8 mouse cellular contexts compared by ENCODE assay signal in the genomic region with DNA sequence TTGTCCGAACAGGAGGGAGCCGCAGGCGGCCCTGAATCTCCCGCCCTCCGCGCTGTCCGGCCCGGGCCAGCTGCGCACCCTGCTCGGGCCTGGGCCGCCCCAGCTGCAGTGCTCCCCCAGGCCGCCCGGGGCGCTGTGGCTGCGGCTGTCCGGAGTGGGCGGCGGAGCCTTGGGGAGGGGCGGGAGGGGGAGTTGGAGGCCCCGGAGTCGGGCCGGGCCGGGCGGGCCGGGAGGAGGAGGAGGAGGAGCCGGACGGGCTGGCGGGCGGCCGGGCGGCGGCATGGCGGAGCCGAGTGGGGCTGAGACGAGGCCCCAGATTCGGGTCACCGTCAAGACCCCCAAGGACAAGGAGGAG. TPM values are rescaled to one million over a fixed set of nuclear protein-coding genes. Genes with fewer than 3 reads are reported as not detected.
DNase-seq lines count a peak whose midpoint lies in the region; ATAC-seq and TF ChIP-seq lines count a peak whose summit lies in the region.

A gene (plus strand): TSS at position 234 of the 355 bp plus-strand sequence.

- H3K4me3 ChIP-seq in C2C12 (ENCODE audit: insufficient read depth, poor library complexity, severe bottlenecking) = peak within 1 kb of the TSS; percentile 76
- peak within 1 kb of the TSS; percentile 96 for H3K4me3 ChIP-seq in bone marrow macrophage, adult 2 months (ENCODE audit: insufficient read depth, low read length)
- H3K4me3 ChIP-seq in forebrain, embryonic 10.5 days = peak within 1 kb of the TSS; percentile 70
- peak within 1 kb of the TSS; percentile 95 to 96 for H3K4me3 ChIP-seq in heart, embryonic 14.5 days (ENCODE audit: control insufficient read depth in 1 of 2, insufficient read depth in 1 of 2, low read depth in 1 of 2, low read length in 2 of 2)
- H3K4me3 ChIP-seq in liver, embryonic 13.5 days (replicated peaks) = peak within 1 kb of the TSS; percentile 83
- peak within 1 kb of the TSS; percentile 92 for H3K4me3 ChIP-seq in stomach, embryonic 14.5 days (ENCODE audit: low read depth, low read length)

- H3K9me3 ChIP-seq in forebrain, embryonic 10.5 days = no peaks in the 10 kb centered on the region
- H3K9me3 ChIP-seq in heart, embryonic 14.5 days (ENCODE audit: control insufficient read depth, low read length) = no peaks in the 10 kb centered on the region
- no peaks in the 10 kb centered on the region for H3K9me3 ChIP-seq in liver, embryonic 13.5 days (replicated peaks)
- no peaks in the 10 kb centered on the region for H3K9me3 ChIP-seq in stomach, embryonic 14.5 days (ENCODE audit: control insufficient read depth, low read depth, low read length)

- TF ChIP-seq POLR2A in bone marrow macrophage, adult 2 months (IDR thresholded peaks at IDR 0.05; ENCODE audit: borderline replicate concordance, low read depth, low read length) = no peak; the same call in 1 of the 2 replicates

- H3K27me3 ChIP-seq in C2C12 (ENCODE audit: control insufficient read depth, insufficient read depth, insufficient read length) = no peaks in the 10 kb centered on the region
- H3K27me3 ChIP-seq in forebrain, embryonic 10.5 days (ENCODE audit: poor library complexity, severe bottlenecking) = no peaks in the 10 kb centered on the region
- no peaks in the 10 kb centered on the region for H3K27me3 ChIP-seq in heart, embryonic 14.5 days (ENCODE audit: control insufficient read depth, insufficient read depth, low read length)
- H3K27me3 ChIP-seq in liver, embryonic 13.5 days = no peaks in the 10 kb centered on the region
- no peaks in the 10 kb centered on the region for H3K27me3 ChIP-seq in stomach, embryonic 14.5 days (ENCODE audit: control insufficient read depth, insufficient read depth, low read length)

- peak; percentile 88 for ATAC-seq in heart, embryonic 14.5 days (ENCODE audit: insufficient number of reproducible peaks, insufficient read depth, low FRiP score, low read depth)
- ATAC-seq in liver, embryonic 13.5 days (ENCODE audit: low read depth) = peak; percentile 79
- peak; percentile 88 for ATAC-seq in stomach, embryonic 14.5 days (ENCODE audit: insufficient number of reproducible peaks, insufficient read depth, low FRiP score, low read depth)

- peaks cover 14% of the 10 kb centered on the region for H3K4me1 ChIP-seq in bone marrow macrophage, adult 2 months (ENCODE audit: control insufficient read depth, insufficient read depth, low read length)
- H3K4me1 ChIP-seq in forebrain, embryonic 10.5 days = peaks cover 46% of the 10 kb centered on the region
- peaks cover 4 to 20% of the 10 kb centered on the region in 2 experiments for H3K4me1 ChIP-seq in heart, embryonic 14.5 days (ENCODE audit: control insufficient read depth in 2 of 2, insufficient read depth in 2 of 2, low read length in 2 of 2)
- H3K4me1 ChIP-seq in liver, embryonic 13.5 days (replicated peaks) = peaks cover 49% of the 10 kb centered on the region
- peaks cover 21% of the 10 kb centered on the region for H3K4me1 ChIP-seq in stomach, embryonic 14.5 days (ENCODE audit: control insufficient read depth, insufficient read depth, low read length)

- peaks cover 62% of the 10 kb centered on the region for H3K79me2 ChIP-seq in C2C12 (ENCODE audit: control insufficient read depth, insufficient read depth)

- H3K4me2 ChIP-seq in heart, embryonic 14.5 days (ENCODE audit: low read length) = peak within 1 kb of the TSS; percentile 86
- H3K4me2 ChIP-seq in liver, embryonic 13.5 days = peak within 1 kb of the TSS; percentile 96
- H3K4me2 ChIP-seq in stomach, embryonic 14.5 days (replicated peaks; ENCODE audit: low read depth, low read length) = peak within 1 kb of the TSS; percentile 78

- H3K27ac ChIP-seq in bone marrow macrophage, adult 2 months (ENCODE audit: insufficient read depth, low read depth, low read length) = peak within 1 kb of the TSS; percentile 91
- peak within 1 kb of the TSS; percentile 97 for H3K27ac ChIP-seq in forebrain, embryonic 10.5 days
- peak within 1 kb of the TSS; percentile 99 for H3K27ac ChIP-seq in heart, embryonic 14.5 days (replicated peaks in 1 of 2; ENCODE audit: control insufficient read depth in 1 of 2, insufficient read depth in 1 of 2, low read depth in 2 of 2, low read length in 2 of 2)
- peak within 1 kb of the TSS; percentile 93 for H3K27ac ChIP-seq in liver, embryonic 13.5 days
- H3K27ac ChIP-seq in stomach, embryonic 14.5 days (ENCODE audit: low read length) = peak within 1 kb of the TSS; percentile 99

- H3K9ac ChIP-seq in heart, embryonic 14.5 days (ENCODE audit: low read length) = peak within 1 kb of the TSS; percentile 96
- peak within 1 kb of the TSS; percentile 92 for H3K9ac ChIP-seq in liver, embryonic 13.5 days
- peak within 1 kb of the TSS; percentile 88 for H3K9ac ChIP-seq in stomach, embryonic 14.5 days (replicated peaks; ENCODE audit: low read depth, low read length)

- under 1% methylated on average over 35 of the region's 37 CpGs for whole genome bisulfite sequencing in forebrain, embryonic 10.5 days
- WGBS in heart, embryonic 14.5 days = under 1% methylated on average over 30 of the region's 37 CpGs
- WGBS in liver, embryonic 13.5 days (ENCODE audit: insufficient replicate concordance) = 0% methylated on average over 18 of the region's 37 CpGs
- WGBS in stomach, embryonic 14.5 days = under 1% methylated on average over 31 of the region's 37 CpGs

- H3K36me3 ChIP-seq in C2C12 (ENCODE audit: control insufficient read depth, insufficient read depth) = peaks cover 29% of the 10 kb centered on the region
- H3K36me3 ChIP-seq in forebrain, embryonic 10.5 days (replicated peaks) = peaks cover 47% of the 10 kb centered on the region
- peaks cover 32% of the 10 kb centered on the region for H3K36me3 ChIP-seq in heart, embryonic 14.5 days (ENCODE audit: control insufficient read depth, insufficient read depth, low read length)
- H3K36me3 ChIP-seq in liver, embryonic 13.5 days = peaks cover 34% of the 10 kb centered on the region
- peaks cover 29% of the 10 kb centered on the region for H3K36me3 ChIP-seq in stomach, embryonic 14.5 days (ENCODE audit: control insufficient read depth, insufficient read depth, low read length)

- DNase-seq in forebrain, embryonic 10.5 days (ENCODE audit: extremely low spot score, low spot score) = peak; percentile 92
- peak; percentile 96 for DNase-seq in kidney, postnatal 14 days
- DNase-seq in liver, embryonic 13.5 days = peak; percentile 87
- peak; percentile 84 to 87 for DNase-seq in natural killer cell, adult 2 months (ENCODE audit: low spot score in 2 of 2)

- peaks cover 34% of the 10 kb centered on the region for H3K79me3 ChIP-seq in C2C12 (ENCODE audit: low read depth)

- H3ac ChIP-seq in C2C12 (ENCODE audit: control insufficient read depth, insufficient read length, low read depth) = peak within 1 kb of the TSS; percentile 88

- peak; percentile 96 for TF ChIP-seq CTCF in C2C12 (IDR thresholded peaks at IDR 0.05; ENCODE audit: control insufficient read depth, insufficient read depth, insufficient read length)
- no peak for TF ChIP-seq CTCF in bone marrow macrophage, adult 2 months (IDR thresholded peaks at IDR 0.05; ENCODE audit: low read depth, low read length)

TF ChIP-seq in C2C12, 6 proteins besides CTCF, POLR2A, EP300 and RAD21:
- TF ChIP-seq USF1 (IDR thresholded peaks at IDR 0.05; ENCODE audit: low read depth) (no peak), CEBPB (IDR thresholded peaks at IDR 0.05; ENCODE audit: low read depth) (no peak), MYOD1 (IDR thresholded peaks at IDR 0.05; ENCODE audit: control insufficient read depth, insufficient read length, low read depth) (no peak), MYOG (IDR thresholded peaks at IDR 0.05; ENCODE audit: control insufficient read depth, extremely low read depth, insufficient read length) (no peak), FOSL1 (IDR thresholded peaks at IDR 0.05; ENCODE audit: insufficient read depth, low read length, poor library complexity, severe bottlenecking) (no peak), MAX (IDR thresholded peaks at IDR 0.05) (no peak)

RNA-seq across cellular contexts. Expression of the gene that starts here (rescaled TPM):
- polyA plus RNA-seq in C2C12 (2012; fragmentation: generic; extraction: Trizol) = 55.9 TPM
- polyA plus RNA-seq in bone marrow macrophage, adult 2 months (2012; ENCODE audit: insufficient read depth, insufficient read length, missing spikeins) = 22.9 and 25.8 TPM in 2 replicates
- polyA plus RNA-seq in forebrain, embryonic 10.5 days (2016; fragmentation: Nextera tagmentation; extraction: Ambion mirVana) = 73.4 and 77.4 TPM in 2 replicates
- polyA plus RNA-seq in heart, embryonic 14.5 days (2014; fragmentation: Nextera tagmentation; extraction: Ambion mirVana) = 37.4 and 37.5 TPM in 2 replicates
- 20.7 and 22.8 TPM in 2 replicates for polyA plus RNA-seq in liver, embryonic 13.5 days (2015; fragmentation: Nextera tagmentation; extraction: Ambion mirVana)
- polyA plus RNA-seq in stomach, embryonic 14.5 days (2014; fragmentation: Nextera tagmentation; extraction: Ambion mirVana) = 48.4 TPM in 2 replicates

Comparison
In these comparisons a context has a peak if more than half of its experiments do, and no peak if none do; other contexts are left out.
1. Peak in every context shown above with its lines: DNase-seq, ATAC-seq, H3K4me3 ChIP-seq and H3K27ac ChIP-seq.